Mouse (Mus musculus) bone marrow macrophage, adult 2 months (primary cell): Measurements from ENCODE around the gene Arid1b.

Experiments
- CTCF ChIP-seq: IDR thresholded peaks from 2 replicates; pipeline ENCODE4 v1.5.1; 2012; ENCODE audit warnings: low read depth, mild to moderate bottlenecking, low read length, moderate library complexity
- POLR2A ChIP-seq: IDR thresholded peaks from 2 replicates; pipeline ENCODE4 v1.6.1; 2012; ENCODE audit warnings: mild to moderate bottlenecking, low read depth, low read length, borderline replicate concordance

DNA sequence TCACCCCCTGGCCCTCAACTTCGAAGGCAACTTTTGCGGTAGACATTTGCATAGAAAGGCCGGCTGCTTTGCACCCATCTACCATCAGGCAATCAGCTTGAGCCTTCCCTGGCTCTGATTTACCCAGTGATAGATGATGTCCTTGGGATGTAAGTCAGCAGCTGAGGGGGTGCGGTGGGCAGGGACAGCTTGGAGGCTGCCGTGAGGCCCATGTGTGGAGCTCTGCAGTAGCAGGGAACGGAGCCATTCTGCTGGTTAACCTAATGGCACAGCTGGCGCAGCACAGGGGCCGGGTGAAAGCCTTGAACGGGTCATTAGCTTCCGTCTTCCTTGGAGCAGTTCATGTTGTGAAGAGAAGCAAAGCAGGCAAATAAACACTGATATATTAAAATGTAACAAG is 275.2 kb downstream of the Arid1b start:
- TF ChIP-seq CTCF = no peak
- TF ChIP-seq POLR2A = no peak
